35 mouse cellular contexts compared by ENCODE assay signal in genomic region chr10:129101231-129101630, GRCm38 (mm10). TPM values are rescaled to one million over a fixed set of nuclear protein-coding genes. Genes with fewer than 3 reads are reported as not detected.
DNase-seq lines count a peak whose midpoint lies in the region; ATAC-seq and TF ChIP-seq lines count a peak whose summit lies in the region.
"Had no signal": no experiment of that assay in that cellular context is flagged by ENCODE, and none has a peak within 500 bp of the region (broad histone marks: within the 10 kb centered on the region; RNA-seq: fewer than 3 reads in every experiment).

No protein-coding gene starts in this region.

- H3K9me3 ChIP-seq in ES-E14 (ENCODE audit: control insufficient read depth, insufficient read depth, low read depth, low read length), result no peaks in the 10 kb centered on the region
- no peaks in the 10 kb centered on the region for H3K9me3 ChIP-seq in midbrain, embryonic 13.5 days
- H3K9me3 ChIP-seq: embryonic facial prominence, embryonic 10.5 days; embryonic facial prominence, embryonic 13.5 days; forebrain, embryonic 12.5 days; forebrain, embryonic 15.5 days; heart, embryonic 15.5 days; hindbrain, embryonic 10.5 days; hindbrain, embryonic 13.5 days; intestine, embryonic 15.5 days had no signal

- no peak for TF ChIP-seq CTCF in kidney, adult 2 months (conservative IDR thresholded peaks at IDR 0.05; ENCODE audit: insufficient read depth, insufficient read length, low read depth, low read length)
- no peak for TF ChIP-seq CTCF in layer of hippocampus, adult 2 months (conservative IDR thresholded peaks at IDR 0.05)

- in situ Hi-C loops in ES-E14 (cut with MboI; ENCODE audit: low sequenced_read_pairs in 2 of 2, unreplicated experiment in 2 of 2), result no loop called here

- no peaks in the 10 kb centered on the region for H3K36me3 ChIP-seq in kidney, adult 2 months (ENCODE audit: control insufficient read depth, insufficient read depth, low read length)
- no peaks in the 10 kb centered on the region for H3K36me3 ChIP-seq in ES-E14 (ENCODE audit: control insufficient read depth, insufficient read depth, low read length, poor library complexity, severe bottlenecking)
- no peaks in the 10 kb centered on the region for H3K36me3 ChIP-seq in midbrain, embryonic 13.5 days
- H3K36me3 ChIP-seq: embryonic facial prominence, embryonic 10.5 days; embryonic facial prominence, embryonic 13.5 days; forebrain, embryonic 12.5 days; forebrain, embryonic 15.5 days; heart, embryonic 12.5 days; heart, embryonic 15.5 days; hindbrain, embryonic 10.5 days; hindbrain, embryonic 13.5 days; intestine, embryonic 15.5 days had no signal

- peak; percentile 34 for DNase-seq in kidney, adult 2 months
- no peak for DNase-seq in kidney, postnatal 25 days
- DNase-seq in ES-E14 (ENCODE audit: low read depth, low spot score) (peak; percentile 4), R1 (ENCODE audit: low read depth, low spot score) (peak; percentile 77)
- DNase-seq in layer of hippocampus, adult 2 months (ENCODE audit: low spot score in 2 of 2), result no peak
- no peak for DNase-seq in ovary, postnatal 10 days (ENCODE audit: low spot score)
- DNase-seq: adrenal gland, adult 8-10 months; adrenal gland, postnatal 25 days; cerebellum, adult 18-20 months; cerebellum, adult 9-11 months; cerebellum, postnatal 25 days; gastrocnemius, postnatal 25 days; heart, adult 18-20 months; heart, postnatal 10 days; heart, postnatal 36 days; kidney, adult 11 months had no signal

- H3K4me1 ChIP-seq in kidney, adult 2 months (ENCODE audit: control insufficient read depth, insufficient read depth, low read length), result no peaks in the 10 kb centered on the region; the same call in 1 of the 2 replicates
- H3K4me1 ChIP-seq in ES-E14 (ENCODE audit: control insufficient read depth in 2 of 2, insufficient read depth in 2 of 2, low read length in 2 of 2, poor library complexity in 1 of 2), result no peaks in the 10 kb centered on the region
- H3K4me1 ChIP-seq in midbrain, embryonic 13.5 days (replicated peaks), result no peaks in the 10 kb centered on the region
- H3K4me1 ChIP-seq: embryonic facial prominence, embryonic 10.5 days; embryonic facial prominence, embryonic 13.5 days; forebrain, embryonic 12.5 days; forebrain, embryonic 15.5 days; heart, embryonic 12.5 days; heart, embryonic 15.5 days; hindbrain, embryonic 10.5 days; hindbrain, embryonic 13.5 days; intestine, embryonic 15.5 days had no signal

- WGBS in kidney, adult 2 months, result 31% methylated on average over 3 of the region's 3 CpGs
- 43% methylated on average over 3 of the region's 3 CpGs for WGBS in midbrain, embryonic 13.5 days

- no peaks in the 10 kb centered on the region for H3K27me3 ChIP-seq in kidney, adult 2 months (replicated peaks; ENCODE audit: control insufficient read depth, insufficient read depth, low read length)
- no peaks in the 10 kb centered on the region for H3K27me3 ChIP-seq in midbrain, embryonic 13.5 days
- H3K27me3 ChIP-seq: embryonic facial prominence, embryonic 13.5 days; forebrain, embryonic 12.5 days; forebrain, embryonic 15.5 days; heart, embryonic 12.5 days; heart, embryonic 15.5 days; hindbrain, embryonic 13.5 days; intestine, embryonic 15.5 days; Patski had no signal

- TF ChIP-seq POLR2A in kidney, adult 2 months (IDR thresholded peaks at IDR 0.05; ENCODE audit: low read depth, low read length), result no peak

- no peak overlapping the region for H3K27ac ChIP-seq in kidney, adult 2 months (ENCODE audit: insufficient read depth, low read depth, low read length)
- H3K27ac ChIP-seq in ES-E14 (ENCODE audit: insufficient read depth, low read depth, low read length, poor library complexity, severe bottlenecking), result no peak overlapping the region
- no peak overlapping the region for H3K27ac ChIP-seq in layer of hippocampus, adult 2 months
- H3K27ac ChIP-seq in midbrain, embryonic 13.5 days, result no peak overlapping the region
- H3K27ac ChIP-seq: embryonic facial prominence, embryonic 10.5 days; embryonic facial prominence, embryonic 13.5 days; forebrain, embryonic 12.5 days; forebrain, embryonic 15.5 days; heart, embryonic 15.5 days; hindbrain, embryonic 10.5 days; hindbrain, embryonic 13.5 days; intestine, embryonic 15.5 days had no signal

- no peak overlapping the region for H3K4me2 ChIP-seq in midbrain, embryonic 13.5 days (replicated peaks)
- H3K4me2 ChIP-seq: embryonic facial prominence, embryonic 13.5 days; forebrain, embryonic 12.5 days; forebrain, embryonic 15.5 days; heart, embryonic 12.5 days; heart, embryonic 15.5 days; hindbrain, embryonic 13.5 days; intestine, embryonic 15.5 days had no signal

- no peak for ATAC-seq in midbrain, embryonic 13.5 days
- ATAC-seq: activated CD4-positive, CD25-positive, alpha-beta regulatory T cell, adult 4 months; forebrain, embryonic 15.5 days; hindbrain, embryonic 16.5 days; intestine, embryonic 15.5 days; Patski had no signal

- H3K9ac ChIP-seq in ES-E14 (ENCODE audit: insufficient read depth, low read depth, low read length, poor library complexity, severe bottlenecking), result no peak overlapping the region
- no peak overlapping the region for H3K9ac ChIP-seq in midbrain, embryonic 13.5 days (replicated peaks)
- H3K9ac ChIP-seq: embryonic facial prominence, embryonic 13.5 days; forebrain, embryonic 12.5 days; forebrain, embryonic 15.5 days; heart, embryonic 12.5 days; heart, embryonic 15.5 days; hindbrain, embryonic 13.5 days; intestine, embryonic 15.5 days had no signal

- H3K4me3 ChIP-seq in kidney, adult 2 months (ENCODE audit: insufficient read depth, low read depth, low read length), result no peak overlapping the region
- H3K4me3 ChIP-seq in ES-E14 (ENCODE audit: insufficient read depth in 1 of 2, low read depth in 1 of 2, low read length in 2 of 2, poor library complexity in 1 of 2, severe bottlenecking in 1 of 2), result no peak overlapping the region
- no peak overlapping the region for H3K4me3 ChIP-seq in layer of hippocampus, adult 2 months
- H3K4me3 ChIP-seq in midbrain, embryonic 13.5 days (replicated peaks), result no peak overlapping the region
- H3K4me3 ChIP-seq: embryonic facial prominence, embryonic 10.5 days; embryonic facial prominence, embryonic 13.5 days; erythroblast, embryonic 14.5 days; forebrain, embryonic 12.5 days; forebrain, embryonic 15.5 days; heart, embryonic 12.5 days; heart, embryonic 15.5 days; hindbrain, embryonic 10.5 days; hindbrain, embryonic 13.5 days; intestine, embryonic 15.5 days had no signal

TF ChIP-seq in ES-E14, 5 proteins besides CTCF, POLR2A, EP300 and RAD21:
- no peak for TF ChIP-seq HCFC1 (IDR thresholded peaks at IDR 0.05; ENCODE audit: borderline replicate concordance, insufficient read depth, low read length)
- TF ChIP-seq CHD2 (IDR thresholded peaks at IDR 0.05; ENCODE audit: low read depth, low read length), result no peak
- no peak for TF ChIP-seq ZC3H11A (IDR thresholded peaks at IDR 0.05; ENCODE audit: borderline replicate concordance, low read depth, low read length)
- TF ChIP-seq ZNF384 (IDR thresholded peaks at IDR 0.05; ENCODE audit: low read depth, low read length), result no peak
- TF ChIP-seq MAFK (IDR thresholded peaks at IDR 0.05; ENCODE audit: insufficient read depth, low read depth, low read length), result no peak

RNA-seq across cellular contexts. Expression of gene Olfr768, which starts 2.1 kb away (rescaled TPM):
- not detected in 2 replicates for polyA plus RNA-seq in kidney, adult 2 months (2012; rRNA removed)
- not detected in 2 replicates for total RNA-seq in ES-E14 (2012; rRNA removed)
- not detected for total RNA-seq in layer of hippocampus, adult 2 months (2021)
- not detected in 2 replicates for polyA plus RNA-seq in midbrain, embryonic 13.5 days (2015; fragmentation: Nextera tagmentation; extraction: Ambion mirVana)
- total RNA-seq: adrenal gland, adult 8-10 months; adrenal gland, postnatal 25 days; common myeloid progenitor, adult 5-6 weeks; gastrocnemius, adult 8-10 months; gastrocnemius, postnatal 25 days; heart, adult 18-20 months; heart, postnatal 10 days; heart, postnatal 36 days; MEL had no signal
- polyA plus RNA-seq: activated CD4-positive, CD25-positive, alpha-beta regulatory T cell, adult 4 months; brain, embryonic 14.5 days; embryonic facial prominence, embryonic 10.5 days; embryonic facial prominence, embryonic 13.5 days; erythroblast, embryonic 14.5 days; forebrain, embryonic 12.5 days; forebrain, embryonic 15.5 days; gonadal fat pad, adult 2 months; heart, embryonic 12.5 days; heart, embryonic 15.5 days; hindbrain, embryonic 10.5 days; hindbrain, embryonic 13.5 days; hindbrain, embryonic 16.5 days; intestine, embryonic 15.5 days; Patski had no signal

RNA-seq across cellular contexts. Expression of gene Olfr769, which starts 16.4 kb away (rescaled TPM):
- polyA plus RNA-seq in kidney, adult 2 months (2012; rRNA removed), result not detected in 2 replicates
- total RNA-seq in ES-E14 (2012; rRNA removed), result not detected in 2 replicates
- not detected for total RNA-seq in layer of hippocampus, adult 2 months (2021)
- polyA plus RNA-seq in midbrain, embryonic 13.5 days (2015; fragmentation: Nextera tagmentation; extraction: Ambion mirVana), result not detected in 2 replicates
- total RNA-seq: adrenal gland, adult 8-10 months; adrenal gland, postnatal 25 days; common myeloid progenitor, adult 5-6 weeks; gastrocnemius, adult 8-10 months; gastrocnemius, postnatal 25 days; heart, adult 18-20 months; heart, postnatal 10 days; heart, postnatal 36 days; MEL had no signal
- polyA plus RNA-seq: brain, embryonic 14.5 days; embryonic facial prominence, embryonic 10.5 days; embryonic facial prominence, embryonic 13.5 days; erythroblast, embryonic 14.5 days; forebrain, embryonic 12.5 days; forebrain, embryonic 15.5 days; gonadal fat pad, adult 2 months; heart, embryonic 12.5 days; heart, embryonic 15.5 days; hindbrain, embryonic 10.5 days; hindbrain, embryonic 13.5 days; hindbrain, embryonic 16.5 days; intestine, embryonic 15.5 days; Patski had no signal

RNA-seq across cellular contexts. Expression of gene Olfr767, which starts 18.5 kb away (rescaled TPM):
- not detected in 2 replicates for polyA plus RNA-seq in kidney, adult 2 months (2012; rRNA removed)
- not detected in 2 replicates for total RNA-seq in ES-E14 (2012; rRNA removed)
- not detected for total RNA-seq in layer of hippocampus, adult 2 months (2021)
- not detected in 2 replicates for polyA plus RNA-seq in midbrain, embryonic 13.5 days (2015; fragmentation: Nextera tagmentation; extraction: Ambion mirVana)
- total RNA-seq: adrenal gland, adult 8-10 months; adrenal gland, postnatal 25 days; common myeloid progenitor, adult 5-6 weeks; gastrocnemius, adult 8-10 months; gastrocnemius, postnatal 25 days; heart, adult 18-20 months; heart, postnatal 10 days; heart, postnatal 36 days; MEL had no signal
- polyA plus RNA-seq: brain, embryonic 14.5 days; embryonic facial prominence, embryonic 10.5 days; embryonic facial prominence, embryonic 13.5 days; erythroblast, embryonic 14.5 days; forebrain, embryonic 12.5 days; forebrain, embryonic 15.5 days; gonadal fat pad, adult 2 months; heart, embryonic 12.5 days; heart, embryonic 15.5 days; hindbrain, embryonic 10.5 days; hindbrain, embryonic 13.5 days; hindbrain, embryonic 16.5 days; intestine, embryonic 15.5 days had no signal

RNA-seq across cellular contexts. Expression of gene Olfr766-ps1, which starts 32.5 kb away (rescaled TPM):
- not detected in 2 replicates for polyA plus RNA-seq in kidney, adult 2 months (2012; rRNA removed)
- not detected in 2 replicates for total RNA-seq in ES-E14 (2012; rRNA removed)
- total RNA-seq in layer of hippocampus, adult 2 months (2021), result not detected
- not detected in 2 replicates for polyA plus RNA-seq in midbrain, embryonic 13.5 days (2015; fragmentation: Nextera tagmentation; extraction: Ambion mirVana)
- total RNA-seq: adrenal gland, adult 8-10 months; adrenal gland, postnatal 25 days; common myeloid progenitor, adult 5-6 weeks; gastrocnemius, adult 8-10 months; gastrocnemius, postnatal 25 days; heart, adult 18-20 months; heart, postnatal 10 days; heart, postnatal 36 days; MEL had no signal
- polyA plus RNA-seq: activated CD4-positive, CD25-positive, alpha-beta regulatory T cell, adult 4 months; brain, embryonic 14.5 days; embryonic facial prominence, embryonic 10.5 days; embryonic facial prominence, embryonic 13.5 days; erythroblast, embryonic 14.5 days; forebrain, embryonic 12.5 days; forebrain, embryonic 15.5 days; gonadal fat pad, adult 2 months; heart, embryonic 12.5 days; heart, embryonic 15.5 days; hindbrain, embryonic 10.5 days; hindbrain, embryonic 13.5 days; hindbrain, embryonic 16.5 days; intestine, embryonic 15.5 days; Patski had no signal

RNA-seq across cellular contexts. Expression of gene Olfr770, which starts 37.6 kb away (rescaled TPM):
- polyA plus RNA-seq in kidney, adult 2 months (2012; rRNA removed), result not detected in 2 replicates
- total RNA-seq in ES-E14 (2012; rRNA removed), result not detected in 2 replicates
- total RNA-seq in layer of hippocampus, adult 2 months (2021), result not detected
- not detected in 2 replicates for polyA plus RNA-seq in midbrain, embryonic 13.5 days (2015; fragmentation: Nextera tagmentation; extraction: Ambion mirVana)
- total RNA-seq: adrenal gland, adult 8-10 months; adrenal gland, postnatal 25 days; common myeloid progenitor, adult 5-6 weeks; gastrocnemius, adult 8-10 months; gastrocnemius, postnatal 25 days; heart, adult 18-20 months; heart, postnatal 10 days; heart, postnatal 36 days; MEL had no signal
- polyA plus RNA-seq: activated CD4-positive, CD25-positive, alpha-beta regulatory T cell, adult 4 months; brain, embryonic 14.5 days; embryonic facial prominence, embryonic 10.5 days; embryonic facial prominence, embryonic 13.5 days; erythroblast, embryonic 14.5 days; forebrain, embryonic 12.5 days; forebrain, embryonic 15.5 days; gonadal fat pad, adult 2 months; heart, embryonic 12.5 days; heart, embryonic 15.5 days; hindbrain, embryonic 10.5 days; hindbrain, embryonic 13.5 days; hindbrain, embryonic 16.5 days; intestine, embryonic 15.5 days; Patski had no signal

Comparison
In these comparisons a context has a peak if more than half of its experiments do, and no peak if none do; other contexts are left out.
1. DNase-seq: peak in kidney, adult 2 months (single experiment), ES-E14 (single experiment) and R1 (single experiment); none in kidney, postnatal 25 days (0 of 2), layer of hippocampus, adult 2 months (0 of 2) and ovary, postnatal 10 days (single experiment).